In genomic region chr5:135793996-135794858, GRCm38 (mm10) we compare ENCODE assay signal across 8 mouse cellular contexts. TPM values are rescaled to one million over a fixed set of nuclear protein-coding genes. Genes with fewer than 3 reads are reported as not detected.
DNase-seq lines count a peak whose midpoint lies in the region; ATAC-seq and TF ChIP-seq lines count a peak whose summit lies in the region.

No protein-coding gene starts in this region.

- no peaks in the 10 kb centered on the region for H3K27me3 ChIP-seq in Patski
- H3K27me3 ChIP-seq in hindbrain, embryonic 13.5 days: no peaks in the 10 kb centered on the region

- no peaks in the 10 kb centered on the region for H3K9me3 ChIP-seq in hindbrain, embryonic 13.5 days

- no peak for DNase-seq in Patski (ENCODE audit: low read depth, low spot score)
- DNase-seq in cerebellum, postnatal 25 days: peak; percentile 96
- DNase-seq in frontal cortex, postnatal 14 days (ENCODE audit: low spot score in 2 of 2): peak; percentile 71 to 89
- peak; percentile 94 to 98 for DNase-seq in layer of hippocampus, postnatal 25 days (ENCODE audit: extremely low spot score in 1 of 2, low spot score in 1 of 2)
- peak; percentile 83 for DNase-seq in lung, postnatal 25 days (ENCODE audit: low spot score)
- DNase-seq in retina, postnatal 1 day: peak; percentile 94
- DNase-seq in thymus, postnatal 4 days: peak; percentile 90

- ATAC-seq in Patski: peak; percentile 71
- peak; percentile 91 for ATAC-seq in hindbrain, embryonic 13.5 days (ENCODE audit: low FRiP score)

- CTCF ChIA-PET in Patski (lab: Charles Lee): interaction anchor here (0.7 to 3.2 kb wide), 12 partner anchors 10 to 178 kb away, joined by 3 to 14 read pairs (median 4); partner anchors contain the start of gene Srrm3

- H3K4me3 ChIP-seq in hindbrain, embryonic 13.5 days: peak overlapping the region; percentile 23; the same call in 1 of the 2 replicates

- WGBS in hindbrain, embryonic 13.5 days: 6% methylated on average over 20 of the region's 20 CpGs

- H3K4me2 ChIP-seq in hindbrain, embryonic 13.5 days: peak overlapping the region; percentile 40

- peaks cover 31% of the 10 kb centered on the region for H3K36me3 ChIP-seq in hindbrain, embryonic 13.5 days

- H3K9ac ChIP-seq in hindbrain, embryonic 13.5 days: peak overlapping the region; percentile 58

- in situ Hi-C loops in Patski (cut with MboI; ENCODE audit: low pct_unique_long_range_greater_than_20kb): no loop called here

- H3K4me1 ChIP-seq in hindbrain, embryonic 13.5 days (replicated peaks): peaks cover 13% of the 10 kb centered on the region

- POLR2A ChIA-PET in Patski (lab: Charles Lee): interaction anchor here (0.6 to 1.0 kb wide), 3 partner anchors 10 to 17 kb away, joined by 3 read pairs; no protein-coding TSS in a partner anchor

- H3K27ac ChIP-seq in hindbrain, embryonic 13.5 days: peak overlapping the region; percentile 91

- peak; percentile 99 for TF ChIP-seq CTCF in Patski (IDR thresholded peaks at IDR 0.05)

RNA-seq across cellular contexts. Expression of gene Srrm3, which starts 12.5 kb away (rescaled TPM):
- polyA plus RNA-seq in Patski (2021): 0.01 TPM
- polyA plus RNA-seq in hindbrain, embryonic 13.5 days (2015; fragmentation: Nextera tagmentation; extraction: Ambion mirVana): 88.0 and 90.6 TPM in 2 replicates
- total RNA-seq in layer of hippocampus, postnatal 25 days (2021): 10 to 100 TPM; 62.7 to 81.7 TPM

RNA-seq across cellular contexts. Expression of gene Mdh2, which starts 15.9 kb away (rescaled TPM):
- 1,249 TPM for polyA plus RNA-seq in Patski (2021)
- polyA plus RNA-seq in hindbrain, embryonic 13.5 days (2015; fragmentation: Nextera tagmentation; extraction: Ambion mirVana): 593 and 594 TPM in 2 replicates
- 100 to 1,000 TPM; 397 to 426 TPM for total RNA-seq in layer of hippocampus, postnatal 25 days (2021)

RNA-seq across cellular contexts. Expression of gene Styxl1, which starts 16.0 kb away (rescaled TPM):
- 1.5 TPM for polyA plus RNA-seq in Patski (2021)
- 0.25 and 0.65 TPM in 2 replicates for polyA plus RNA-seq in hindbrain, embryonic 13.5 days (2015; fragmentation: Nextera tagmentation; extraction: Ambion mirVana)
- total RNA-seq in layer of hippocampus, postnatal 25 days (2021): under 1 TPM in 1 of 2 experiments, not detected in 1; 0.40 TPM

RNA-seq across cellular contexts. Expression of gene Tmem120a, which starts 50.0 kb away (rescaled TPM):
- 66.3 TPM for polyA plus RNA-seq in Patski (2021)
- 80.6 and 80.8 TPM in 2 replicates for polyA plus RNA-seq in hindbrain, embryonic 13.5 days (2015; fragmentation: Nextera tagmentation; extraction: Ambion mirVana)
- total RNA-seq in layer of hippocampus, postnatal 25 days (2021): 10 to 100 TPM; 16.3 to 20.4 TPM

Comparison
In these comparisons a context has a peak if more than half of its experiments do, and no peak if none do; other contexts are left out.
1. RNA of gene Srrm3, which starts 12.5 kb away (polyA plus RNA-seq): 88.0 to 90.6 TPM in hindbrain, embryonic 13.5 days; 0.01 TPM in Patski (single experiment); every median in the first group is over 10 times any median in the second.